Mouse (Mus musculus): ENCODE data around the gene Ttll9.

GRCm38 (mm10) chr2:152928219-152928987, 33.9 kb upstream of the Ttll9 start:
- TF ChIP-seq CTCF (conservative IDR thresholded peaks at IDR 0.05; ENCODE audit: low read length), result no peak
- no peak for TF ChIP-seq NANOG (IDR thresholded peaks at IDR 0.05; ENCODE audit: borderline replicate concordance, low read length)
- TF ChIP-seq POU5F1 (IDR thresholded peaks at IDR 0.05; ENCODE audit: borderline replicate concordance, low read length), result no peak

All from E14TG2a.4 (cell line).